Mouse (Mus musculus) neural tube, embryonic 14.5 days (tissue): Measurements from ENCODE around the gene Gm13030. TPM values are rescaled to one million over a fixed set of nuclear protein-coding genes. Genes with fewer than 3 reads are reported as not detected.
A peak's percentile ranks its signal among the peaks of the same experiment; 100 is the strongest.
"Not testable (repeated sequence)": the region's sequence is repeated elsewhere in the genome, so short reads cannot be mapped to it uniquely, and the experiment has no call there.

Experiments
- ATAC-seq: fragments of 200-750 bp; cut with Nextera tagmentation; 2 replicates; pipeline ENCODE4 v1.8.0; 2017; ENCODE audit warnings: low read depth, mild to moderate bottlenecking, moderate TSS enrichment, moderate library complexity
- H3K27ac ChIP-seq: fragments of 300-500 bp; sonication (generic); 2 replicates; pipeline ENCODE4 v1.5.1; 2014; ENCODE audit warnings: low read depth, mild to moderate bottlenecking, control low read depth, low read length, moderate library complexity, mixed read lengths
- H3K27me3 ChIP-seq: fragments of 300-500 bp; sonication (generic); 2 replicates; pipeline ENCODE4 v1.6.1; 2014; ENCODE audit warnings: low read length; ENCODE audit not compliant: control insufficient read depth, insufficient read depth
- H3K36me3 ChIP-seq: fragments of 300-500 bp; sonication (generic); 2 replicates; pipeline ENCODE4 v1.6.1; 2014; ENCODE audit warnings: low read length, mixed read lengths; ENCODE audit not compliant: control insufficient read depth, insufficient read depth
- H3K4me1 ChIP-seq: fragments of 300-500 bp; sonication (generic); 2 replicates; pipeline ENCODE4 v1.6.1; 2014; ENCODE audit warnings: low read length; ENCODE audit not compliant: control insufficient read depth, insufficient read depth
- H3K4me2 ChIP-seq: fragments of 300-500 bp; sonication (generic); 2 replicates; pipeline ENCODE4 v1.6.1; 2014; ENCODE audit warnings: mild to moderate bottlenecking, low read depth, low read length, control low read depth
- H3K4me3 ChIP-seq: fragments of 300-500 bp; sonication (generic); 2 replicates; pipeline ENCODE4 v1.5.1; 2014; ENCODE audit warnings: low read depth, low read length, control low read depth, mixed read lengths
- H3K9ac ChIP-seq: fragments of 300-500 bp; sonication (generic); replicated peaks from 2 replicates; pipeline ENCODE4 v1.6.1; 2014; ENCODE audit warnings: low read depth, mild to moderate bottlenecking, control low read depth, low read length, mixed read lengths
- H3K9me3 ChIP-seq: fragments of 300-500 bp; sonication (generic); 2 replicates; pipeline ENCODE4 v1.6.1; 2016; ENCODE audit warnings: low read length; ENCODE audit not compliant: control insufficient read depth
- WGBS: fragments of 180-500 bp; shearing (Covaris S2); extraction: QIAGEN DNeasy Blood & Tissue Kit; methylation state at CpG from one replicate; pipeline ENCODE4 v1.1.7; 2014; 5-methylcytosine and 5-hydroxymethylcytosine counted together
- polyA plus RNA-seq: library from polyadenylated mRNA; unstranded; fragments of >200 nt; fragmentation: Nextera tagmentation; extraction: Ambion mirVana; gene quantifications from 2 replicates; pipeline ENCODE4 v1.2.1, GENCODE M21; 2014

Gene Gm13030
- polyA plus RNA-seq, 1 experiment from 2014 or later = not detected

GRCm38 (mm10) chr4:138877731-138878130 is 4.0 kb upstream of the Gm13030 start, which contains the start of gene Pla2g2e:
Gene Pla2g2e (plus strand): TSS chr4:138877942.
- ATAC-seq = no peak
- Histone ChIP-seq H3K4me1 (no peaks in the 10 kb centered on the region), H3K27ac (no peak within 1 kb of the TSS), H3K4me2 (no peak within 1 kb of the TSS), H3K9me3 (no peaks in the 10 kb centered on the region), H3K27me3 (no peaks in the 10 kb centered on the region), H3K36me3 (no peaks in the 10 kb centered on the region), H3K9ac (no peak within 1 kb of the TSS), H3K4me3 (no peak within 1 kb of the TSS)
- WGBS = 84% methylated on average over 4 of the region's 4 CpGs

DNA sequence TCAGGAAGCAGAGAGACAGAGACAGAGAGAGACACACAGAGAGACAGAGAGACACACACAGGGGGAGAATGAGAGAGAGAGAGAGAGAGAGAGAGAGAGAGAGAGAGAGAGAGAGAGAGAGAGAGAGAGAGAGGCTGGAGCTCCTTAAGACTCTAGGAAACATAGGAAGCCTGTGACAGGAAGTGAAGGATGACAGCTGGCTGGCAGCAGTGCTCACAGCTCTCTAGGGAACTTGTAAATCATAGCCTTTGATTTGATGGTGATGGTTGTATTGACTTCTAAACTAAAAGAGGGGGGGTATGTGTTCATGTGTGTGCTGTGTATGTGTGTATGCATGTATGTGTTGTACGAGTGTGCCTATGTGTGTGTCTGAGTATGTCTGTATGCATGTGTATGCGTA is 2.2 kb upstream of the Gm13030 start:
- ATAC-seq = no peak
- Histone ChIP-seq H3K4me3 (no peak overlapping the region), H3K36me3 (no peaks in the 10 kb centered on the region), H3K9me3 (no peaks in the 10 kb centered on the region), H3K9ac (no peak overlapping the region), H3K4me2 (no peak overlapping the region), H3K27me3 (no peaks in the 10 kb centered on the region), H3K27ac (no peak overlapping the region), H3K4me1 (no peaks in the 10 kb centered on the region)
- WGBS = 87% methylated on average over 2 of the region's 2 CpGs

DNA sequence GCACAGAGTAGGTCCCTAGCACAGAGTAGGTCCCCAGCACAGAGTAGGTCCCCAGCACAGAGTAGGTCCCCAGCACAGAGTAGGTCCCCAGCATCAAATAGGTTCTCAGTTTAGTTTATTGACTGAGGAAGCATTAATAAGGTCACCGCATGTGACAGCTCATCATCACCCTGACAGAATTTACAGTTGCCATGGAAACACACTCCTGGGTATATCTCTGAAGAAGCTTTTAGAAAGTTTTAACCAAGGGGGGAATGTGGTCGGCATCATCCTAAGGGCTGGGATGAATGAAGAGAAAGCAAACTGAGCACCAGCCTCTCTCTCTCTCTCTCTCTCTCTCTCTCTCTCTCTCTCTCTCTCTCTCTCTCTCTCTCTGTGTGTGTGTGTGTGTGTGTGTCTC is 1.5 kb upstream of the Gm13030 start:
- H3K9me3 ChIP-seq, H3K36me3 ChIP-seq, H3K9ac ChIP-seq, ATAC-seq, H3K4me1 ChIP-seq, H3K4me3 ChIP-seq, H3K27me3 ChIP-seq, H3K27ac ChIP-seq, H3K4me2 ChIP-seq: not testable (repeated sequence)
- 90% methylated on average over 2 of the region's 2 CpGs for WGBS

DNA sequence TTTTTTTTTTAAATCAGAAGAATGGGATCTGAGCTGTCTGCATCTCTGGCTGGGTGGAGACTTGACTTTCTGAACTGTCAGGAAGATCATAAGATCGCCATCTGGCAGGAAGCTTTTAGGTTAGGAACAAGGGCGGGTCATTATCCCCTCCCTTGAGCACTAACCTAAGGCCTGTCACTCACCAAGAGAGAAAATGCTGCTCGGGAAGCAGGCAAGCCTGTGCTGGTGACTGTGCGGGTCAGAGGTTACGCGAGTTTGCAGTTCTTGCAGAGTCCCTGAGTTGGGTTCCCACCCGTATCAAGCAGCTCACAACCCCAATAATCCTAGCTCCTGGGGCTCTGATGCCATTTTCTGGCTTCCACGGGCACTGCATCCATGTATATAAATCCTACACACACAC is 5.1 kb downstream of the Gm13030 start:
- no peaks in the 10 kb centered on the region for H3K9me3 ChIP-seq
- ATAC-seq = no peak
- H3K36me3 ChIP-seq = no peaks in the 10 kb centered on the region
- no peak overlapping the region for H3K4me3 ChIP-seq
- H3K9ac ChIP-seq = no peak overlapping the region
- H3K27me3 ChIP-seq = no peaks in the 10 kb centered on the region
- no peaks in the 10 kb centered on the region for H3K4me1 ChIP-seq
- no peak overlapping the region for H3K4me2 ChIP-seq
- 53% methylated on average over 8 of the region's 8 CpGs for WGBS
- H3K27ac ChIP-seq = no peak overlapping the region

- no peaks in the 10 kb centered on the region for H3K9me3 ChIP-seq
- ATAC-seq = no peak
- H3K27me3 ChIP-seq = no peaks in the 10 kb centered on the region
- H3K9ac ChIP-seq = no peak overlapping the region
- H3K4me2 ChIP-seq = no peak overlapping the region
- no peaks in the 10 kb centered on the region for H3K36me3 ChIP-seq
- 14% methylated on average over 7 of the region's 7 CpGs for WGBS
- no peak overlapping the region for H3K4me3 ChIP-seq
- no peaks in the 10 kb centered on the region for H3K4me1 ChIP-seq
- no peak overlapping the region for H3K27ac ChIP-seq
Measured at GRCm38 (mm10) chr4:138866413-138866812, 7.4 kb downstream of the Gm13030 start.

GRCm38 (mm10) chr4:138865991-138866390 is 7.8 kb downstream of the Gm13030 start:
- Histone ChIP-seq H3K27ac (no peak overlapping the region), H3K4me1 (no peaks in the 10 kb centered on the region), H3K36me3 (no peaks in the 10 kb centered on the region), H3K27me3 (no peaks in the 10 kb centered on the region), H3K9ac (no peak overlapping the region), H3K9me3 (no peaks in the 10 kb centered on the region), H3K4me3 (no peak overlapping the region), H3K4me2 (no peak overlapping the region)
- no peak for ATAC-seq
- 74% methylated on average over 6 of the region's 6 CpGs for WGBS

GRCm38 (mm10) chr4:138865092-138865491 is 8.7 kb downstream of the Gm13030 start:
- no peak for ATAC-seq
- no peak overlapping the region for H3K4me2 ChIP-seq
- no peak overlapping the region for H3K4me3 ChIP-seq
- H3K36me3 ChIP-seq = no peaks in the 10 kb centered on the region
- no peaks in the 10 kb centered on the region for H3K4me1 ChIP-seq
- no peak overlapping the region for H3K9ac ChIP-seq
- 22% methylated on average over 5 of the region's 5 CpGs for WGBS
- H3K27me3 ChIP-seq = no peaks in the 10 kb centered on the region
- no peaks in the 10 kb centered on the region for H3K9me3 ChIP-seq
- no peak overlapping the region for H3K27ac ChIP-seq

DNA sequence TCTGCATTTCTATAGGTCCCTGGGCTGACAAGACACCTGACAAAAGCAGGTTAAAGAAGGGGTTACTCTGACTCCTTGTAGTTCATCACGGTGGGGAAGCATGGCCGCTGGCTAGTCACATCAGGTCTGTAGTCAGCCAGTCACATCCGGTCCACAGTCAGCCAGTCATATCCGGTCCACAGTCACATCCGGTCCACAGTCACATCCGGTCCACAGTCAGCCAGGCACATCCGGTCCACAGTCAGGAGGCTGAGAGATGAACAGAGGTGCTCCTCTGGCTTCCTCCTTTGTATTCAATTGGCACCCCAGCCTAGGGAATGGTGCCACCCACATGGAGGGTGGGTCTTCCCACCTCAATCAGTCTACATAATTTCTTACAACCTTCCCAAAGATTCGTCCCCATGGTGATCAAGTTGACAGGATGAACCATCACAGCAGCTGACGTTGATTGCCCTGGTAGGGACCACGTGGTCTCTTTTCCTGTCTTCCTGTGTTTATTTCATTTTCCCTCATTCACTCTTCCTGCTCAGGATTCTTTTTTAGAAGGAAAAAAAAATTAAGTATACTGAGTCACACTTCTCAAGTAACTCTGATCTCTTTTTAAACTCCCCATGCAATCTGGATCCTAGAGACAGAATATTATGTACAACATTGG is 10.3 kb downstream of the Gm13030 start, which contains the start of gene Pla2g5:
Gene Pla2g5, minus strand, starts transcription at position 139 of the 655 bp plus-strand sequence.
- ATAC-seq = no peak
- no peak within 1 kb of the TSS for H3K4me2 ChIP-seq
- no peaks in the 10 kb centered on the region for H3K36me3 ChIP-seq
- 67% methylated on average over 10 of the region's 10 CpGs for WGBS
- no peak within 1 kb of the TSS for H3K4me3 ChIP-seq
- no peaks in the 10 kb centered on the region for H3K27me3 ChIP-seq
- H3K9me3 ChIP-seq = no peaks in the 10 kb centered on the region
- no peaks in the 10 kb centered on the region for H3K4me1 ChIP-seq
- no peak within 1 kb of the TSS for H3K9ac ChIP-seq
- H3K27ac ChIP-seq = no peak within 1 kb of the TSS

DNA sequence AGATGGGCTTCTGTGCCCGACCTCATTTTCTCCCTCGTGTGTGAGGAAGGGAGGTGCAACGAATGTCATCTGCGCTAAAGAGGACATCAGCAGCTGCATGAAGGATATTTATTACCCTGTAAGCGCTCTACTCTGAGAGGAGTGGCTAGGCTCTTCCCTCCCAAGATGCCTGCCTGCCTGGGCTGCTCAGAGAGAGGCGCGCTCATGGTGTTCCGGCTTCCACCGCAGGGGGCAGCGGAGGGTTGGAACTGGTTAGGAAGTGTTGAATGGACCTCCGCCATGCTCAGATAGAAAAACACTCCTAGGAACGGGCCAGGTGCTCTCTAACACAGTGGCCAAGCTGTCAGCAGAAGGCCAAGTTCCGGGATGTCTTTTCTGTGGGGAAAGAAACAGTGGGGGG is 14.0 kb downstream of the Gm13030 start:
- WGBS = 5% methylated on average over 13 of the region's 13 CpGs
- peak; percentile 90 for ATAC-seq
- H3K27ac ChIP-seq = 0 out of 2 replicates have a peak overlapping the region, but pooled peaks have one; percentile 12
- H3K27me3 ChIP-seq = no peaks in the 10 kb centered on the region
- H3K9ac ChIP-seq = no peak overlapping the region; the same call in 1 of the 2 replicates
- peak overlapping the region; percentile 32 for H3K4me2 ChIP-seq
- H3K4me3 ChIP-seq = peak overlapping the region; percentile 16; the same call in 1 of the 2 replicates
- no peaks in the 10 kb centered on the region for H3K4me1 ChIP-seq
- no peaks in the 10 kb centered on the region for H3K9me3 ChIP-seq
- H3K36me3 ChIP-seq = no peaks in the 10 kb centered on the region
